Mouse (Mus musculus): ENCODE data around the gene Uhrf1.
"Not testable (repeated sequence)": the region's sequence is repeated elsewhere in the genome, so short reads cannot be mapped to it uniquely, and the experiment has no call there.

The Uhrf1 gene

GRCm38 (mm10) chr17:56303160-56303846, at the start of gene Uhrf1:
TSS of gene Uhrf1 (plus strand) at chr17:56303321.
- peak; percentile 83 for DNase-seq

- DNase-seq, result no peak
Observed at GRCm38 (mm10) chr17:56254695-56255094, 48.4 kb upstream of the Uhrf1 start.

GRCm38 (mm10) chr17:56255429-56255828, 47.7 kb upstream of the Uhrf1 start:
- peak; percentile 56 for DNase-seq

- DNase-seq, result peak; percentile 99
Observed at GRCm38 (mm10) chr17:56255863-56256238, 47.3 kb upstream of the Uhrf1 start.

- peak; percentile 97 for DNase-seq
Observed at GRCm38 (mm10) chr17:56256239-56256881, 46.8 kb upstream of the Uhrf1 start, which contains the start of gene Fem1a. TSS of gene Fem1a (plus strand) at chr17:56256810.

- no peak for DNase-seq
Observed at GRCm38 (mm10) chr17:56257181-56257894, 45.8 kb upstream of the Uhrf1 start.

GRCm38 (mm10) chr17:56258269-56258668, 44.9 kb upstream of the Uhrf1 start:
- DNase-seq, result not testable (repeated sequence)

- not testable (repeated sequence) for DNase-seq
Observed at GRCm38 (mm10) chr17:56258812-56259211, 44.3 kb upstream of the Uhrf1 start.

- no peak for DNase-seq
Observed at GRCm38 (mm10) chr17:56259301-56260037, 43.7 kb upstream of the Uhrf1 start.

- DNase-seq, result no peak
Observed at GRCm38 (mm10) chr17:56261166-56261565, 42.0 kb upstream of the Uhrf1 start.

- no peak for DNase-seq
Observed at GRCm38 (mm10) chr17:56262645-56263094, 40.5 kb upstream of the Uhrf1 start.

GRCm38 (mm10) chr17:56264020-56264419, 39.1 kb upstream of the Uhrf1 start:
- DNase-seq, result peak; percentile 88

- no peak for DNase-seq
Observed at GRCm38 (mm10) chr17:56265011-56265410, 38.1 kb upstream of the Uhrf1 start.

GRCm38 (mm10) chr17:56265869-56266268, 37.3 kb upstream of the Uhrf1 start:
- DNase-seq, result no peak

- no peak for DNase-seq
Observed at GRCm38 (mm10) chr17:56266271-56266670, 36.9 kb upstream of the Uhrf1 start.

GRCm38 (mm10) chr17:56269153-56269630, 33.9 kb upstream of the Uhrf1 start:
- peak; percentile 88 for DNase-seq

GRCm38 (mm10) chr17:56269741-56270140, 33.4 kb upstream of the Uhrf1 start:
- no peak for DNase-seq

GRCm38 (mm10) chr17:56271609-56272253, 31.4 kb upstream of the Uhrf1 start:
- no peak for DNase-seq

- DNase-seq, result peak; percentile 67
Observed at GRCm38 (mm10) chr17:56272644-56273043, 30.5 kb upstream of the Uhrf1 start.

GRCm38 (mm10) chr17:56273482-56273881, 29.6 kb upstream of the Uhrf1 start:
- DNase-seq, result no peak

- no peak for DNase-seq
Observed at GRCm38 (mm10) chr17:56273986-56274385, 29.1 kb upstream of the Uhrf1 start.

- no peak for DNase-seq
Observed at GRCm38 (mm10) chr17:56275842-56276480, 27.2 kb upstream of the Uhrf1 start.
